Mouse (Mus musculus): Measurements from ENCODE around the gene Ostm1. TPM values are rescaled to one million over a fixed set of nuclear protein-coding genes. Genes with fewer than 3 reads are reported as not detected.

Ostm1 gene
- polyA plus RNA-seq, 1 experiment from 2014 or later: 12.1 TPM

GRCm38 (mm10) chr10:42661916-42662315, 78.3 kb downstream of the Ostm1 start:
- no peaks in the 10 kb centered on the region for H3K36me3 ChIP-seq (replicated peaks; ENCODE audit: insufficient read depth, low read length)
- 73% methylated on average over 2 of the region's 2 CpGs for WGBS (ENCODE audit: insufficient replicate concordance)
- ATAC-seq (no peak), DNase-seq (no peak)
- H3K27ac ChIP-seq (ENCODE audit: low read depth): no peak overlapping the region
- no peaks in the 10 kb centered on the region for H3K27me3 ChIP-seq (ENCODE audit: insufficient read depth, low read length)
- no peak overlapping the region for H3K4me2 ChIP-seq (ENCODE audit: low read depth, low read length)
- no peak overlapping the region for H3K4me3 ChIP-seq (ENCODE audit: low read depth, low read length)
- TF ChIP-seq CTCF (IDR thresholded peaks at IDR 0.05; ENCODE audit: low read depth): no peak
- H3K9ac ChIP-seq (replicated peaks): no peak overlapping the region
- no peaks in the 10 kb centered on the region for H3K4me1 ChIP-seq (ENCODE audit: insufficient read depth)
- 0 out of 2 replicates have a peak, but pooled peaks cover 3% of the 10 kb centered on the region for H3K9me3 ChIP-seq (ENCODE audit: low read length)

DNA sequence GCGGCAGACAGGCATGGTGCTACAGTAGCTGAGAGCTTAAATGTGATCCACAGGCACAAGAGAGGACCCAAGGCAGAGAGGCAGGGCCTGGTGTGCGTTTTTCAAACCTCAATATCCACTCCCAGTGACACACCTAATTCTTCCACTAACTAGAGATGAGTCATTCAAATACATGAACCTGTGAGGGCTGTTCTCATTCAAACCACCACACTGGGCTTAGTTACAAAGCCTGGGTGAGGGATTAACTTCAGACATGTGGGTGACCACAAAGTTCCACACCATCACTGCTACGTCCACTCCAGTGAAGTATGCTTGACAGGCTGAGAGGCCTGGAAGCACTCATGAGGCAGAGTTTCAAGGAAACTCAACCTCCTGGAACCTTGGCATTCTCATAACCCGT, 86.3 kb downstream of the Ostm1 start:
- WGBS (ENCODE audit: insufficient replicate concordance): 81% methylated on average over 4 of the region's 4 CpGs
- no peak for ATAC-seq
- TF ChIP-seq CTCF (IDR thresholded peaks at IDR 0.05; ENCODE audit: low read depth) (no peak), EP300 (IDR thresholded peaks at IDR 0.05; ENCODE audit: low read depth) (no peak)

GRCm38 (mm10) chr10:42672798-42673197, 89.2 kb downstream of the Ostm1 start:
- Histone ChIP-seq H3K27ac (ENCODE audit: low read depth) (no peak overlapping the region), H3K4me2 (ENCODE audit: low read depth, low read length) (no peak overlapping the region), H3K9ac (replicated peaks) (no peak overlapping the region), H3K4me3 (ENCODE audit: low read depth, low read length) (no peak overlapping the region), H3K4me1 (ENCODE audit: insufficient read depth) (no peaks in the 10 kb centered on the region), H3K36me3 (replicated peaks; ENCODE audit: insufficient read depth, low read length) (no peaks in the 10 kb centered on the region), H3K9me3 (ENCODE audit: low read length) (no peaks in the 10 kb centered on the region), H3K27me3 (ENCODE audit: insufficient read depth, low read length) (no peaks in the 10 kb centered on the region)
- 60% methylated on average over 3 of the region's 3 CpGs for WGBS (ENCODE audit: insufficient replicate concordance)
- ATAC-seq: no peak
- DNase-seq: no peak
- TF ChIP-seq EP300 (IDR thresholded peaks at IDR 0.05; ENCODE audit: low read depth) (no peak), CTCF (IDR thresholded peaks at IDR 0.05; ENCODE audit: low read depth) (no peak)

More for the DNA sequence above, 86.3 kb downstream of the Ostm1 start:
- Histone ChIP-seq H3K9me3 (ENCODE audit: low read length) (no peaks in the 10 kb centered on the region), H3K36me3 (replicated peaks; ENCODE audit: insufficient read depth, low read length) (no peaks in the 10 kb centered on the region), H3K4me3 (ENCODE audit: low read depth, low read length) (no peak overlapping the region), H3K4me1 (ENCODE audit: insufficient read depth) (no peaks in the 10 kb centered on the region), H3K27ac (ENCODE audit: low read depth) (no peak overlapping the region), H3K4me2 (ENCODE audit: low read depth, low read length) (no peak overlapping the region), H3K27me3 (ENCODE audit: insufficient read depth, low read length) (no peaks in the 10 kb centered on the region), H3K9ac (replicated peaks) (no peak overlapping the region)
- no peak for DNase-seq

- TF ChIP-seq CTCF (IDR thresholded peaks at IDR 0.05; ENCODE audit: low read depth): no peak
- WGBS (ENCODE audit: insufficient replicate concordance): 57% methylated on average over 4 of the region's 4 CpGs
- no peak for DNase-seq
Measured at GRCm38 (mm10) chr10:42675571-42675970, 91.9 kb downstream of the Ostm1 start.

DNA sequence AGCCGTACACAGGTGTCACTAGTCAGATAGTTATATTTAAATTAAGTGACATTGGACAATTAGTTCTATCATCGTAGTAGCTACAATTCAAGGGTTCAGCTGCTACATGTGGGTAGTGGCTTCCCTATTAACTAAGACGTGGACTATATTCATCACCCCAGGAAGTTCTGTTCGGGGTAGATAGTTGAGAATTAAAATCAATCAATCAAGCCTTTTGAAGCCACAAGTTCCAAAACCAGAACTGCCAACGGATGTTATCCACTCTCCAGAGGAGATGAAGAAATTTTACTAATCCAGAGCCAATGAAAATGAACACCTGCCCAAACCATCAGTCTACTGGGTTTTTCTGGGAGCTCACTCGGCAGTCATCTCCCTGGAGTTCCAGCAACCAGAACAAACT, 94.7 kb downstream of the Ostm1 start:
- Histone ChIP-seq H3K9ac (replicated peaks) (peak overlapping the region; percentile 94; the same call in 1 of the 2 replicates), H3K4me1 (ENCODE audit: insufficient read depth) (peaks cover 10% of the 10 kb centered on the region; the same call in 1 of the 2 replicates), H3K4me3 (ENCODE audit: low read depth, low read length) (peak overlapping the region; percentile 95), H3K9me3 (ENCODE audit: low read length) (no peaks in the 10 kb centered on the region), H3K27ac (ENCODE audit: low read depth) (no peak overlapping the region), H3K36me3 (replicated peaks; ENCODE audit: insufficient read depth, low read length) (no peaks in the 10 kb centered on the region), H3K27me3 (ENCODE audit: insufficient read depth, low read length) (no peaks in the 10 kb centered on the region), H3K4me2 (ENCODE audit: low read depth, low read length) (peak overlapping the region; percentile 96)
- ATAC-seq (no peak), DNase-seq (no peak)
- TF ChIP-seq CTCF (IDR thresholded peaks at IDR 0.05; ENCODE audit: low read depth): no peak
- TF ChIP-seq EP300 (IDR thresholded peaks at IDR 0.05; ENCODE audit: low read depth): no peak
- 28% methylated on average over 6 of the region's 6 CpGs for WGBS (ENCODE audit: insufficient replicate concordance)

More at GRCm38 (mm10) chr10:42675571-42675970, 91.9 kb downstream of the Ostm1 start:
- H3K4me2 ChIP-seq (ENCODE audit: low read depth, low read length): no peak overlapping the region
- H3K9ac ChIP-seq (replicated peaks): no peak overlapping the region
- no peaks in the 10 kb centered on the region for H3K36me3 ChIP-seq (replicated peaks; ENCODE audit: insufficient read depth, low read length)
- H3K27me3 ChIP-seq (ENCODE audit: insufficient read depth, low read length): no peaks in the 10 kb centered on the region
- peaks cover 7% of the 10 kb centered on the region; the same call in 1 of the 2 replicates for H3K4me1 ChIP-seq (ENCODE audit: insufficient read depth)
- no peak for ATAC-seq
- no peak overlapping the region for H3K27ac ChIP-seq (ENCODE audit: low read depth)
- no peak overlapping the region for H3K4me3 ChIP-seq (ENCODE audit: low read depth, low read length)
- H3K9me3 ChIP-seq (ENCODE audit: low read length): no peaks in the 10 kb centered on the region

DNA sequence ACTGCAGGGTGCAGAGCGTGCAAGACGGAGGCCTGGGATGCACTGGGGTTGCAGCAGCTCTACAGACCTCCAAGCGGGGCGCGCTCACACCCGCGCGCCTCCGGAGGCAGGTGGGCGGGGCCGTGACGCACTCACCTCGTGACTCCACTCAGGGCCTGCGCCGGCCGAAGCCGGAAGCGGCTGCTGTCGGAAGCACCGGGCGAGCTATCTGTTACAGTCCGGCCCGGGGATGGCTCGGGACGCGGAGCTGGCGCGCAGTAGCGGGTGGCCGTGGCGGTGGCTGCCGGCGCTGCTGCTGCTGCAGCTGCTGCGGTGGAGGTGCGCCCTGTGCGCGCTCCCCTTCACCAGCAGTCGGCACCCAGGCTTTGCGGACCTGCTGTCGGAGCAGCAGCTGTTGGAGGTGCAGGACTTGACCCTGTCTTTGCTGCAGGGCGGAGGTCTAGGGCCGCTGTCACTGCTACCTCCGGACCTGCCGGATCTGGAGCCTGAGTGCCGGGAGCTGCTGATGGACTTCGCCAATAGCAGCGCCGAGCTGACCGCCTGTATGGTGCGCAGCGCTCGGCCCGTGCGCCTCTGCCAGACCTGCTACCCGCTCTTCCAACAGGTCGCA, 95.2 kb downstream of the Ostm1 start:
- Histone ChIP-seq H3K27me3 (ENCODE audit: insufficient read depth, low read length) (no peaks in the 10 kb centered on the region), H3K4me1 (ENCODE audit: insufficient read depth) (peaks cover 10% of the 10 kb centered on the region; the same call in 1 of the 2 replicates), H3K9me3 (ENCODE audit: low read length) (no peaks in the 10 kb centered on the region), H3K36me3 (replicated peaks; ENCODE audit: insufficient read depth, low read length) (peaks cover 1% of the 10 kb centered on the region; the same call in 1 of the 2 replicates), H3K4me3 (ENCODE audit: low read depth, low read length) (peak overlapping the region; percentile 95), H3K4me2 (ENCODE audit: low read depth, low read length) (peak overlapping the region; percentile 96), H3K27ac (ENCODE audit: low read depth) (peak overlapping the region; percentile 92), H3K9ac (replicated peaks) (peak overlapping the region; percentile 94)
- ATAC-seq (peak; percentile 99), DNase-seq (peak; percentile 94)
- no peak for TF ChIP-seq EP300 (IDR thresholded peaks at IDR 0.05; ENCODE audit: low read depth)
- TF ChIP-seq CTCF (IDR thresholded peaks at IDR 0.05; ENCODE audit: low read depth): peak; percentile 36; the same call in 1 of the 2 replicates
- WGBS (ENCODE audit: insufficient replicate concordance): under 1% methylated on average over 52 of the region's 56 CpGs
